Mouse (Mus musculus) kidney, adult 18-20 months (tissue): Measurements from ENCODE around the gene Nemp1.

Source experiments
- DNase-seq: peaks from one replicate; pipeline ENCODE4 v3.0.0; 2021

Nemp1 gene

DNA sequence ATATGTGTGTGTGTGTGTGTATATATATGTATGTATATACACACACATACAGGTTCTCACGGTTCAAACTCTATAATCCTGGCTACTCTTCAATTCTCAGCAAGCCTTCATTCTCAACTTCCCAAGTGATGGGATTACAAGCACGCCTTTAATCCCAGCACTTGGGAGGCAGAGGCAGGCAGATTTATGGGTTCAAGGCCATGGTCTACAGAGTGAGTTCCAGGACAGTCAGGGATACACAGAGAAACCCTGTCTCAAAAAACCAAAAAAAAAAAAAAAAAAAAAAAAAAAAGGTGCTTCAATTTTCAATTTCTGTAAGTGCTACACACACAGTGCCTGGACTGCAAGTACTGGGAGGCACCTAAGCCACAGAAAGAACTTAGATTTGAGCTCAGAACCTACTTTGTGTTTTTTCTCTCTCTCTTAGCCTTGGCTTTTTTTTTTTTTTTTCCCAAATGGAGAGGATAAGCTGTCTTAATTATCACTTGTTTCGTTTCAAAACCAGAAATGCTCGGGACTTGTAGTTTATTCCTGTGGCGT, 9.2 kb downstream of the Nemp1 start:
- DNase-seq = no peak

DNA sequence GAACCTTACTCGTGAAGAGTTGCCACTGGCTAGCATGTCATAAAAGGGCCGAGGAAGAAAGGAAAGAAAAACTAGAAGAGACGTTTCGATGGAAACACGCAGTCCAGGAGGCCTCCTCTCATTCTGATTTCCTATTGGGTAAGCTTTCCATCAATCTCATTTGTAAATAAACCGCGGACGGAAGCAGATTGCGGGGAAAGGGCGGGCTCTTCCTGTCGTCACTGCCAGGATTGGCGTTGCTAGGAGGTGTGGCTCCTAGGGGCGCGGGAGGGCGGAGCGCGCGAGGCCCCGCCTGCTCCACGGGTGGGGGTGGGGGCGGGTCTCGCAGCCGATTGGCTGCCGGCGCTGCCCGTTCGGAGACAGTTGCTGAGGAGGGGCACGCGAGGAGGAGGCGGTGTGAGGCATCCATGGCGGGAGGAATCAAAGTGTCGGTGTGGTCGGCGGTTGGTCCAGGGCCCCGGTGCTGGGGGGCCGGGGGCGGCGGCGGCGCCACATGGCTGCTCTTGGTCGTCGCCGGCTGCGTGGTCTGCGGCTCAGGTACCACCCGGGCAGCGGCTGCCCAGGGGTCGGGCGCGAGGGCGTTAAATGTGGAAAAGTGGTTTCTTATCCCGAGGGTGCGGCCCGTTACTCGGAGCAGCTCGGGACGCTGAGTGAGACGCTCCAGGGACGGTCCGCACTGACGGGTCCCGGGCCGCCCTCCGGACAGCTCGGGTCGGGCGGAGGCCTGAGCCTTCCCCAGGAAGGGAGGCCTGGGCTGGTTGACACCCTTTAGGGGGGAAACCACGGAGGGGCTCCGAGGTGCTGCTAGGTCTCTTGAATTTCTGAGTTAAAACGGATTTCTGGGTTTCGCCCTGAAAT, 10.2 kb downstream of the Nemp1 start:
- peak; percentile 89 for DNase-seq

DNA sequence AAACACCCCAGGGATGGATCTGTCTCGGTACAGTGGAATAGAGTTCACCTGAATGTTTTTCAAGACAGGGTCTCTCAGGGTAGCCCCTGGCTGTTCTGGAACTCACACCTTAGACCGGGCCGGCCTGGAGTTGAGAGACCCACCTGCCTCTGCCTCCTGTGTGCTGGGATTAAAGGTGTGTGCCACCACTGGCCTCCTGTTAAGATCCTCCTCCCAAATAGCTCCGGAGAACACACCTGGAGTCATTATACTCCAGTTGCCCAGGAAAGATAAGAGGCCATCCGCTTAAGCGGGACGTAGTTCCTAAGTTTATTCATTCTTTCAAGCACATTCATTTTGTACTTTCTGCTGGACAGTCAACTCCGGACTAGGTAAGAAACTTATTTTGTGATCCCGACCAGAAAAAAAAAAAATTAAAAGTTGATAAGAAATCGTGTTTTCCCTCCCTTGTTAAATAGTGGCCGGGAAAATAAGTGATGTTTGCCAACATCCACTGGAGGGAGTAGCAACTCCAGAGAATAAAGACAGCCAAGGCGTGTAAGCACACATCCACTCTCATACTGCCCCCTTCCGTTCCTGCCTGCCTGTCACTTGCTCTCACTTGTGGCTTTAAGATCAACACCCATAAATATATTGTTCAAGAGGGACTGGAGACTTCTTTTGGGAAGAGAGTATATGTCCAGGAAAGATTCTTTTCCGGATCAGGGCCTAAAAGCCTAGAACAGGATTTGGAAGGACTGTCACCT, 11.1 kb downstream of the Nemp1 start:
- peak; percentile 62 for DNase-seq

DNA sequence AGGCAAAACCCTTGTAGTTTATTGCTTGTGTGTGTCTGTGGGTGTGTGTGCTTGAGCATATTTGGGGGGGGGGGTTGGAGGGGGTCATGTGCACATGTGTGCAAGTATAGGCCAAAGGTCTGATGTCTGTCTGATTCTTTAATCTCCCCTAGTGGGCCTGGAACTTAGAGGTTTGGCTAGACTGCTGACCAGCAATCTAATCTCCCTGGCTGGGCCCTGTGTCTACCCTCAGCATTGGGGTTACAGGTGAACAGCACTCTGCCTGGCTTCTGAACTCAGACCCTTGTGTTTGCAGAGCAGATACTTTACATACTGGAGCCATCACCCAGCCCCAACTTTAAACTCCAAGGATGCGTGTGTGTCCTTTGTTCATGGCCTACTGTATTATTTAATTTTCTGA, 12.5 kb downstream of the Nemp1 start:
- DNase-seq = no peak

DNA sequence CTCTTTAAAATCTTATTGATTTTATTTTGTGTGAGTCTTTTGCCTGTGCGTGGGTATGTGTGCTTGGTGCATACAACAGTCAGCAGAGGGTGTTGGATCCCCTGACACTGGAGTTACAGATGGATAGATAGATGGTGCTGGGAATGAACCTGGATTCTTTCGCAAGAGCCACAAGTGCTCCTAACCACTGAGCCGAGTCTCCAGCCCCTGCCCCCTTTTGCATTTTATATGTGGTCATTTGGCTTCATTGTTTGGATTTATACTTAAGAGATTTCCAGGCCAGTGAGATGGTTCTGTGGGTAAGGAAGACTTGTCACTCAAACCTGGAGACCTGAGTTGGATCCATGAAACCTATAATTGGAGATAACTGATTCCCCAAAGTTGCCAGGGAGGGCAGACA, 13.2 kb downstream of the Nemp1 start:
- DNase-seq = no peak

DNA sequence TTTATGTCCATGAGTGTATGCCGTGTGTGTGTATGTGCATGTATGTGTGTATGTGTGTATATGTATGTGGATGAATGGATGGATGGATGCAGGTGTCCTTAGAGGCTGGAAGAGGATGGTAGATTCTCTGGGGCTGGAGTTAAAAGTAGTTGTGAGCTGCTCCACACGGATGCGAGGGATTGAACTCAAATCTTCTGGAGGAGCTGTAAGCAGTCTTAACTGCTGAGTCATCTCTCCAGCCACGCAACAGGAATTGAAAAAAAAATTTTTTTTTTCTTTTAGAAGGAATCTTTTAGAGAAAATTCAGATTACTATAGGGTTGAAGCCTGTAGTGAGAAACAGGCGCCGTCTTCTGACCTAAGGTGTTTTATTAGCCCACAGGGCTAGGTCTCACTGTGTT, 16.2 kb downstream of the Nemp1 start:
- no peak for DNase-seq

DNA sequence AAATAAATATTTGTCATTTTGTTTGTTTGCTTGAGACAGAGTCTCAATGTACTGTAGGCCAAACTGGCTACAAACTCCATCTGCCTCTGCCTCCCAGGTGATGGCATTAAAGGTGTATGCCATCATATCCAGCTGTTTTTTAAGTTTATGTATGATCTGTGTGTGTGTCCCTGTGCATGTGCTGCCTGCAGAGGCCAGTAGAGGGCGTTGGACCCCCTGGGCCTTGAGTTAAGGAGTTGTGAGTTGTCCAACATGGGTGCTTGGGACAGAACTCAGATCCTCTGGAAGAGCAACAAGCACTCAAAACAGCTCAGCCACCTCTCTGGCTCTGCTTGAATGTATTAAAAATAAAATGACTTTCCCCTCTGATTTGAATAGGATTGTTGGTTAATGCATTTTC, 24.4 kb downstream of the Nemp1 start:
- no peak for DNase-seq

DNA sequence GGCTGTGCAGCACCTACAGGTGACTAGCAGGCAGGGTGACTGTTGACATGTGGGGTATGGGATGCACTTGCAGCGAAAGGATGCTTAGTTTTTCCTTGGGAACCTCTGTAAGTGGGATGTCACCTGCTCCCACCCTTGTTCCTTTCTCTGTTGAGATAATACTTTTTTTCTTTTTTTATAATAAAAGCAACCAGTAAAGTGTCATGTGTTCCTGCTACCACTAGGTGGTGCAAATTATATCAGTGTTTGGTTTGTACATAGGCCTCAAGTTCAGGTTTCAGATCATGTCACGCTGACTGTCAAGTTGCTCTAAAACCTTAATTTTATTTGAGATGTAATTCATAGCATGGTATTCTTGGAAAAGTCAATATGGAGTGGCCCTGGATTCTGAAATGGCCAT, 27.9 kb downstream of the Nemp1 start:
- peak; percentile 13 for DNase-seq

DNA sequence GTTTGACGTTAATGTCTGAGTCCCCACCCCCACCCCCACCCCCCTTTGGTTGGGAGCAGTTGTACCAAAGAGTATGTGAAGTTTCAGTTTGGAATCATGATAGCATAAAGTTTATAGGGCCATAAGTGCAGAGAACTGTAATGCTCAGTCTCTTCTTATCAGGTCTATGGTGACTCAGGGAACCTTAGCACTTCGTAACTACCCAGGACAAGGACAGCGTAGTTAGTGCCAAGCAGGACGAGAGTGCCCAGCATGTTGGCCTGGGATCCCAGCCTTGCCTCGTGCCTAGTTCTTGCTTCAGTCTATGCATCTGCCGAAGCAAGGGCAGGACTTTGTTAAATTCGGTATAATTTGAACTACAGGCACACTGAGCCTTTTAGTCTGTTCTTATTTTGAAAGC, 29.1 kb downstream of the Nemp1 start:
- no peak for DNase-seq

DNA sequence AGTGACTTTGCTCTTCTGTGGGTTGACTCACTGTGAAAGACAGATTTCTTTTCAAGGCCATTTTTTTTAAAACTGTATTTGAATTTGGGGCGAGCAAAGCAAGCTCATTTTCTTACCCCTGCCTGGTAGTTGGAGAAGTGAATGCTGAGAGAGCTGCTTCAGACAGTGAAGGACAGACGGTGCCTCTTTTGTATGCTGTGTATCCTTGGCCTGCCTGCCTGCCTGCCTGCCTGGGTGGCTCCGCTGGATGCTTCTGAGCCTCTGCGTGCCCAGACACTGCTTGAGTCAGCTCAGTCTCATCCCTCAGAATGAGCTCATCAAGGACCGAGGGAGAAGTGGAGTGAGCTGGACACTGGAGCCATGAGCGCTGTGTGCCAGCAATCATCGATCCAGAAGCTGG, 32.3 kb downstream of the Nemp1 start:
- DNase-seq = no peak

DNA sequence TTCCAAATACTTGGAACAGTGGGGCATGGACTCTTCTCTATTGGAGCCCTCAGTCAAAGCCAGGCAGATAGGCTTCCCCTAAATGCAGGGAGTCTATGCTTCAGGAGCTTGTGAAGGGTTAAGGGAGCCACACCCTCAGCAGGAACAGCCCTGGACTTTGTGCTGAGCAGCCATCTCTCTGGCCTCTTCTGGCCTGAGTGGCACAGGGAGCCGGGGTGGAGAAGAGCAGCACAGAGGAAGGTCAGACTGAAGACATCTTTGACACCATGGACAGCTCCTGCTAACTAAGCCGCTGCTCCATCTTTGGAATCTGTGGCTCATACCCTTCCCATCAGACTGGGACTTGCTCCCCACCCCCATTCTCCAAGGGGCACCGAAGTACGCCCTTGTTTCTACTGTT, 36.6 kb downstream of the Nemp1 start:
- no peak for DNase-seq

DNA sequence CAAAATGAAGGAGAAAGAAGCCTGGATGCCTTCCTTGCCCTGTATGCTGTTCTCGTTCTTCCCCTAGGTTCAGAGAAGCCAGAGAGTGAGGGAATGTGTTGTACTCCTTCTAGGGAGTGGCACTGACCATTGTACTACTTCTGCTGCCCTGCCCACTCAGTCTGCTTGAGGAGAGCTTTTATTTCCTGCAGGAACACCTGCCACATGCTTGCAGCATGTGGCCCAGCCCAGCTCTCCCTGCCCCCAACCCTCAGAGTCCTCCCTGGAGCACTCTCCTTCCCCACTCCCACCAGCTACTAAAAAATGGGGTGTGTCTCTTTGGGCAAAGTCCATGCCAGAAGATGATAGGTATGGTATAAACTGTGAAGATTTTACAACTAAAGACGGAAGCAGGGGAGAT, 37.6 kb downstream of the Nemp1 start:
- DNase-seq = no peak

DNA sequence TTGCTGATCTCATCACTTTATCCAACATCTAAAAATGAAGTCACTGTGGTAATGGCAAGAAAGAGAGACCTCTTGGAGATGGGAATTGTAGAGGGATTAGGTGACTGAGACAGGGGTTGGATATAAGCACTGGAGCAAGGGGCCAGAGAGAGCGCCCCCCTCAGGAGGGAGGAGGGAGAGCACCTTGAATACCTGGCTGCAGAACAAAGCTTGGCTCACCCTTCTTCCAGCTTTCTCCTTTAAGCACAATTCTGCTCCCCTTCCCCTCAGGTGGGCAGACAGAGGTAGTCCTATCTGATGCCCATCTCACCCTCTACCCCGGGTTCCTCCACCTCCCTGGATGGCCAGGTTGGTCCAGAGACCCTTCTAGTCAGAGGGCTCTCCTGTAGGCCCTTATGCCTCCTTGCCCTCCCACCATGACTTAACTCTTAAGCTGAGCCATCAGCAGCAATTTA, 38.1 kb downstream of the Nemp1 start, which contains the start of gene Myo1a:
Gene Myo1a, plus strand, starts transcription at position 405 of the 455 bp plus-strand sequence.
- DNase-seq = no peak

DNA sequence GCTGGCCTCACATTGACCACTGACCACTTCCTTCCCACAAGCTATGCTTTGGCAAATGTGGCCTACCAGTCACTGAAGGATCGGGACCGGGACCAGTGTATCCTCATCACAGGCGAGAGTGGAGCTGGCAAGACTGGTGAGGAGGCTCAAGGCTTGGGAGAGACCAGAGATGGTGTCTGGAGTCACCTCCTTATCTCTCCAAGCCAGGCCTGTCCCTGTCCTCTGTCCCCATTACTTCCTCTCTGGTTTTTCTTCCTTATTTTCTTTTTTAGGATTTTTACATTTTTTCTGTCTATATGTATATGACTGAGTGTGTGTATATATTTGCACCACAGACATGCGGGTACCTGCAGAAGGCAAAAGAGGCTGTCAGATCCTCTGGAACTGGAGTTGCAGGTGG, 39.1 kb downstream of the Nemp1 start:
- no peak for DNase-seq

DNA sequence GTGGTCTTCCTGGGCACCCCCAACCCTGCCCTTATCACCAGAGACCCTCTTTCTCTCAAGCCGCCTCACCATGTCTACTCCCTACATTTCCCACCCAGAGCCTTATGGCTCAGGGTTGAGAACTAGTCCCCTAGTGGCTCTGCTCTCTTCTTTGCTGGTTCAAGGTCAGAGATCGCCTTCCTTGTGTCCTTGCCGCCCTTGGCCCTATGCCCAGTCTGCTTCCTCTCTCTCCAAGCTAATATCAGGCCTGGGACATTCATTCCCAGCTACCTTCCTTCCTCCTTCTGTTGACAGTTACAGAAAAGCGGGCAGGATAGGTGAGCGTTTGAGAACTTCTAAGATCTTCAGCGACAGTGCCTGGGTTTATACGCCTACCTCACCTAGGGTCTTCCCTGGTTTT, 41.0 kb downstream of the Nemp1 start:
- DNase-seq = peak; percentile 36

DNA sequence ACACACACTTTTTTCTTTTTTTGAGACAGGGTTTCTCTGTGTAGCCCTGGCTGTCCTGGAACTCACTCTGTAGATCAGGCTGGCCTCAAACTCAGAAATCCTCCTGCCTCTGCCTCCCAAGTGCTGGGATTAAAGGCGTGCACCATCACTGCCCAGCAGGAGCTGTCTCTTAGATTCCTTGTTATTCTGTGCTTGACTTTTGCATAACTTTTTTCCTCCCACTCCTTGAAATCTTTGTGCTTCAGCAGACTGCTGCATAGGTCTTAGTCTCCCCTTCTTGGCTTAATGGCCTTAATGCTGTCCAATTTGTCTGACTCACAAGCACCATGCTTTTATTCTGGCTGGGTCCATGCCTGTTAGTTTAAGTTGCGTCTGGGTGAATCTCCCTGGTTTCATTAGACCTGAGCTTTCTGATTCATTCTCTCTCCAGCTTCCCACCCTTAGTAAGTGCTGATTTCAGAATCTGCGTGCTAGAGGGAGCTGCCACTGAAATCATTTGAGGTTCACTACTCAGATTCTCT, 42.2 kb downstream of the Nemp1 start:
- no peak for DNase-seq

DNA sequence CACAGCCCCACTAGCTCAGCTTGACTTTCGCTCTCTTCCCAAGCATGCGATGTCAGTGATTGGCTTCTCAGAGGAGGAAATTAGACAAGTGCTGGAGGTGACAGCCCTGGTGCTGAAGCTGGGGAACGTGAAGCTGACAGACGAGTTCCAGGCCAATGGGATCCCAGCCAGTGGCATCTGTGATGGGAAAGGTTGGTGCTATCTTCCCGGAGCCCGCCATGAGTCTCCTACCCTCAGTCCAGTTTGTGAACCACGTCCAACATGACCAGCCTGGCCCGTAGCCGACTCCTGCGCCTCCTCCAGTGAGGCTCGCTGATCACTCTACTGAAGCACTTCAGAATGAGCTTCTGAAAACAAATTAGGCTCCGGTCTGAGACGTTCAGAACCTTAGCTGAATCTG, 43.6 kb downstream of the Nemp1 start:
- no peak for DNase-seq

DNA sequence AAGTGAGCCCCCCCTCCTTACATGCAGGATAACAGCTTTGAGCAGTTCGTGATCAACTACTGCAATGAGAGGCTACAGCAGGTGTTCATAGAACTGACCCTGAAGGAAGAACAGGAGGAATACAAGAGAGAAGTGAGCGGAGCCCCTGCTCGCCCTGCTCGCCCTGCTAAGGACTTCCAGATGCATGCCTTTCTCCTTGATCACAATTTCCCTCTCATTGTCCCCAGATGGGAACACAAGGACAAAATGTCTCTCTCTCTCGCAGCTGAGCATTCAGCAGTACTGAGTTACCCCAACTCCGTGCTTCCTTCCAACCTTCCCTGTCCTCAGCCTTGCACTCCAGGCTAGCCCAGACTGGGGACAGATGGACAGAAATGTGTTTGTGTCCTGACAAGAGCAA, 46.0 kb downstream of the Nemp1 start:
- no peak for DNase-seq

DNA sequence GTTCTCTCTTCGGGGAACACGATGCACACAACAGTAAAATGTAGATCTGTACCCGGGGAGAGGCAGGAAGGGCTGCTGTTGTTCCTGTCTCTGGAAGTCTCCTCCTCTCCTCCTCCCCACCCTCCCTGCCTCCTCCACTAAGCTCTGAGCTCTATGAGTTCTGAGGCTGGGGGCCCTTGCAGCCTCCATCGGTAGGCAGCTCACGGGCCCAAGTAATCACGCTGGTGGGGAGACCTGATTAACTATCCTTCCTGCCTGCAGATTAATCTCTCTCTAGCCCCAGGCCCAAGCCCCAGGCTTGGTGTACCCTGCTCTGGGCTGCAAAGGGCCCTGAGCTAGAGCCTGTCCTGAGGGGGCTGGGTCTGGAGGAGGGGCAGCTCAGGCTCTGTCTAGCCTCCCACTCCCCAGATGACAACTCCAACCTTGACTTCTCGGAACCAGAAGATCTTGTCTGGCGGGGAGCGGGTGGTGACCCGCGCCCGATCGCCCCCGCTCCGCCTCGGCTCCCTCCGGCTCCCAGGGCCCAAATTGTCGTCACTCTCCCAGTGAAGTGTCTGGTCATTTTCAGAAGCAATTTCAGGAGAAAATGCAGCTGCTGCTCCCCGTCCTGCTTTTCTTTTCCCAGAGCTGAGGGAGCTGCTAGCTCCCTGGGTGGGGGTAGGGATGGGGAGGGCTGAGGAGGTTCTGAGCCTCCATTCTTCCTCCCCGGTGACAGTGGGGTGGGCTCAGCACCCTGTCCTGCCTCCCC, 55.1 kb downstream of the Nemp1 start:
- no peak for DNase-seq

DNA sequence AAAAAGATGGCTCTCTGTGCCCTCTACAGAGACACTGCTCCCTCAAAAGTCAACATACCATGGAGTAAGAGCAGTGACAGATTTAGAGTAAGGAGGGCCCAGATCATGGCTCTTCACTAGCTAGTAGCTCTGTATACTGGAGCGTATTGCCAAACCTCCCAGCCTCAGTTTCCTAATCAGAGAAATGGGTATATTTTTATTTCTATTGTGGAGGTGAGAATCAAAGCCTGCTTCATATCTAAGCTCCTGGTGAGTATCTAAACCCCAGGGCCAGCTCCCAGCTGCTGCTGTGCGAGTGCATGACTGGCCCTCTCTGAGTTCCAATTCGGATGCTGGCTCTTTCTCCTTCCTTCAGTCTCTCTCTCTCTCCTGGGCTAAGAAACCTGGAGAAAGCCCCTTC, 57.5 kb downstream of the Nemp1 start, which contains the start of gene Tac2:
Gene Tac2, plus strand, starts transcription at position 301 of the 400 bp plus-strand sequence.
- DNase-seq = no peak

DNA sequence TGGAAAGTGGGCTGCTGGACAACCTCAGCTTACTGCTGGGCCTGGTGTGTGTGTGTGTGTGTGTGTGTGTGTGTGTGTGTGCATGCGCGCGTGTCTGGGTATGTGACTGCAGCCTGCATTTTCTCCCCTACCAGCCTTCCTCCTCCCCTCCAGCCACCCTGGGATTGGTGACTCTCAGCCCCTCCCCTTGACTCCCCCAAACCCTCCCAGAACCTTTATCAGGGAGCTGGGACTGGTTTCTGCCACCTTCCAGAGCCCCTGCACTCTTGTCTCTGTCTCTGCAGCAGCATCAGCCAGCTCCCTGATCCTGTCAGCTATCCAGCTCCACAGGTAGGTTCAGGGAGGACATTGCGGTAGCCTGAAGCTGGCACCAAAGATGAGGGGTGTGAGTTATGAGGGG, 58.4 kb downstream of the Nemp1 start:
- DNase-seq = no peak

DNA sequence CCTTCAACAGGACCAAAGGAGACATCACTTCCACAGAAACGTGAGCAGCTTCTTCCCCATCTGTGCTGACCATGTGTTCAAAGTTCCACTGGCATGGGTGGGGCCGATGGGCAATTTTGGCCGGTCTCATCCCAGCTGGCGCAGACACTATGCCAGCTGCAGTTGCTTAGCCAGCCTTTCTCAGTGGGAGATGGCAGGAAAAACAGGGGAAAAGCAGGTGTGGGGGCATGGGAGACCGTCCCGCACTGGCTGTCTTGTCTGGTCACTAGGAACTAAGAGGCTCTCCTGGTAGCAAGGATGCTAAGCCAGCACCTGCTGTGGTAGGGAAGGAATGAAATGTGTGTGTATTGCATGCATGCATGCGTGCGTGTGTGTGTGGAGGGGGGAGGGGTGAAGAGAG, 61.7 kb downstream of the Nemp1 start:
- DNase-seq = no peak
